Mouse (Mus musculus): ENCODE results near the gene Shroom1.

The Shroom1 gene

DNA sequence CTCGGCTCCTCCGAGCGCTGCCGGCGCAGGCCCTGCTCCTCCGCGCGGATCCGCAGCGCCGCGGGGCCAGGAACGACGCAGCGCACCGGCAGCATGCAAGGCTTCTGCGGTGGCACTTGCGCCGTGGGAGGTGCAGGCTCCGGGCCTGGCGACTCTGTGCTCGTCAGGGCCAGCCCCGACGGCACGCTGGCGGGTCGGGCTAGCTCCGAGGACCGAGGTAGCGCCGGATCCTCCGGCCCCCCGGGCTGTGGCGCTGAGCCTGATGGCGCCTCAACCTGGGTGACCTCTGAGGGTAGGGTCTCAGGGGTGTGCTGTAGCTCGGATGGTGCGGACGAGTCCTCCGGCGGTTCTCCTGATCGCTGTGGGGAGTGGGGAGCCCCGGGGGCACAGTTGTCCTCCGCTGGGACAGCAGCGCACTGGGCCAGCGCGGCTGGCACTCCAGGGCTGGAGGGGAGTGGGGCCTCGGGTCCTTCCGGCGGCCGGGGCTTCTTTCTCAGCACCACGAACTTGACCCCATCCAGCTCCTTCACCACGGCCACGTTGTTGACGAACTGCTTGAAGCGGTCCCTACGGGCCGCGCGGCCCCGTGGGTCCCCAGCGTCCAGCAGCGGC lies 22.3 kb downstream of the Shroom1 start:
- DNase-seq (ENCODE audit: extremely low read depth, low read depth): no peak

DNA sequence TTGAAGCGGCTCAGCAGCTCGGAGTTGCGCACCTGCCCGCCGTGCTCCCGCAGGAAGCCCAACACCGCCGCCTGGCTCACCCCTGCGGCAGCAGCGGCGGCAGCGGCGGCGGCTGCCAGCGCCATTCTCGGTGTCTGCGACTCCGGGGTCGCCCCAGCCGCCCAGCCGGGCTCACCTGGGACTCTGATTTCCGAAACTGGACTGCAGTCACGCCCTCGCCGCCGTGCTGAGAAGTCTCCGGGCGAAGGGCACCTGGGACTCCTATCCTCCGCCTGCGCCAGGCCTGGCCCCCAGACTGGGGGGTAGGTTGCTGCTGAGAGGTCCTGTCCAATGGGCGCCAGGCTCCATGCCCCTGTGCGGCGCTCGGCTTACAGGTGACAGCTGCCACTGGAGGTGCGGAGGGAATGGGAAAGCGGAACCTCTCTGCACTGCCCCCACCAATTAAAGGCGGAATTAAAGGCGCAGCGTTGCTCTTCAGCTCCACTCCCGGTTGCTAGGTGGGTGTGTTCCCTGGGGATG lies 22.8 kb downstream of the Shroom1 start, which contains the start of the genes Gm9945 and Sowaha:
Gene Gm9945 (plus strand): TSS at position 384 of the 519 bp plus-strand sequence.
Gene Sowaha (minus strand): TSS at position 492 of the 519 bp plus-strand sequence.
- no peak for DNase-seq (ENCODE audit: extremely low read depth, low read depth)

DNA sequence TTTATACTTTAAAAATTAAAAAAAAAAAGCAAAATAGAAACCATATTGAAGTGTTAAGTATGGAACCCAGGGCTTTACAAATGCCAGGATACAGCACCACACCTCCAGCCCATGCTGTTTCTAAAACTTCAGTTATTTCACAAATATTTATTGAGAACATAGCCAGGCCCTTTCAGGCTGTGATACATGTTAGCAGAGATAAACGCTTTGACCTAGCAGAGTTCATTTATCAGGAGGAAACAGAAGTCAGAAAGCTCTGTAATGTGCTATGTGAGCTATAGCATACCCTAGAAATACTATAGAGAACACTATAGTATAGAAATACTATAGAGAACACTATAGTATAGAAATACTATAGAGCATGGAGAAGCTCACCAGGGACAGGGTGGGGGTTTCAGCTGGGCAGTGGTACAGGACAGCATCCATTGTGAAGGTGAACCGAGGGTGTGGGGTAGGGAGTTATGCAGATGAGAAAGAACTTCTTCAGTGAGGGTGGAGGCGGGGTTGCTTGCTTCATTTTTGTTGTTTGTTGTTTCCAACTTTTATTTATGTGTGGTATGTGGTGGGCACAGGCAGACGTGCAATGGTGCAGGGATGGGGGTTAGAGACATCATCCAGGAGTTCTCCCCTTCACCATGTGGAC lies 24.2 kb downstream of the Shroom1 start:
- peak; percentile 90 for DNase-seq (ENCODE audit: extremely low read depth, low read depth)

DNA sequence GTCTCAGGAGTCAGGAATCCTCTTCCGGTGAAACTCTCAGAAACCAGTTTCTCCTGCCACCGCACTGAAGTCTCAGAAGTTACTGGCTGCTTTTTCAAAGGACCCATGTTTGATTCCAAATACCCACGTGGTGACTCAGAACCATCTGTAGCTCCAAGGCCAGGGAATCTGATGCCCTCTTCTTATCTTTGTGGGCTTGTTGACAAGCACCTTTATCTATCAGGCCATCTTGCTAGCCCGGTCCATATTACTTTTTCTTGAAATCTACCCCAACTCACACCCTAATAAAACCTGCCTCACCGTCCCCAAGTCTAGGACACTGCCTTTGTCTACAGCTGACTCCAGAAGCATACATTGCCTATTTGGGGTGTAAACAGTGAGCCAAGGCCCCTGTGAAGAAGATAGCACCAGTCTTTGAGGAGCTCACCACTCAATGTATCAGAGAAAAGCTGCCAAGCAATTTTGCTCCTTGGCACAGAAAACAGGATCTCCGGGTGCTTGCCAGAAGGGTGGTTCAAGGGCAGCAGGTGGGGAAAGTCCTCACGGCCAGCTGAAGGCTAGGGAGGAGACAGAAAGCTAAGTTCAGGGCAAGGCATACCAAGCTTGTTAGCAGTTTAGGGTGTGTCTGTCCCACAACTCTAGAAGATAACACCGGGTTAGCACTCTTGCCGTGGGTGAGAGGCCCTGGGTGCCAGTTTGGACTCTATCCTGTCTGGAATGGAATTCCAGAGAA lies 26.3 kb downstream of the Shroom1 start:
- peak; percentile 56 for DNase-seq (ENCODE audit: extremely low read depth, low read depth)

DNA sequence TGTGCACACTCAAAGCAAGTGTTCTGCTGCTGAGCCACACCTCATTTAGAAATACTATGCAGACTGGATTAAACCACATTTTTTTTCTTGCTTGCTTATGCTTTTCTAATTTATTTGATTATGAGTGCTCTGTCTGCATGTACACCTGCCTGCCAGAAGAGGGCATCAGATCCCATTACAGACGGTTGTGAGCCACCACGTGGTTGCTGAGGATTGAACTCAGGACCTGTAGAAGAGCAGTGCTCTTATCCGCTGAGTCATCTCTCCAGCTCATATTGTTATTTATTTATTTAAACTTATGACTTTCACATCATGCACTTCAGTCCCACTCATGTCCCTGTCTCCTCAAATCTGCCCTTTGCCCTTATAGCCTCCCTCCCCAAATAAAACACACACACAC lies 28.7 kb downstream of the Shroom1 start:
- no peak for DNase-seq (ENCODE audit: extremely low read depth, low read depth)

DNA sequence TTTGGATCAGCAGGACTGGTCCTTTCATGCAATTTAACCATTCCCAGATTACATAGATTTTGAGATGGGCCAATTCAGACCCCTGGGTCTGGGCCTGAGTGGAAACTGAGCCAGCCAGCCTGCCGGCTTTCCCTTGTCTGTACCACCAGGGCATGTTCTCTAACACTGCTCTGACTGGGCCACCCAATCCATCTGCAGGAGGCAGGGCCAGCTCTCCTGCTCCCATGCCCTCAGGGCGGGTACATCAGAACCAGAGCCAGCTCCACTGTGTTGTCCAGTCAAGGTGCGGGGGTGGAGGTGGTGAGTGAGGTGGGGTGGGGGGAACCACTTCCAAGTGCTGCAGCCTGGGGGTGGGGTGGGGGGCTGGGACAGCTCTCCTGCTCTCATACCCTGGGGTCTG lies 29.3 kb downstream of the Shroom1 start:
- no peak for DNase-seq (ENCODE audit: extremely low read depth, low read depth)

DNA sequence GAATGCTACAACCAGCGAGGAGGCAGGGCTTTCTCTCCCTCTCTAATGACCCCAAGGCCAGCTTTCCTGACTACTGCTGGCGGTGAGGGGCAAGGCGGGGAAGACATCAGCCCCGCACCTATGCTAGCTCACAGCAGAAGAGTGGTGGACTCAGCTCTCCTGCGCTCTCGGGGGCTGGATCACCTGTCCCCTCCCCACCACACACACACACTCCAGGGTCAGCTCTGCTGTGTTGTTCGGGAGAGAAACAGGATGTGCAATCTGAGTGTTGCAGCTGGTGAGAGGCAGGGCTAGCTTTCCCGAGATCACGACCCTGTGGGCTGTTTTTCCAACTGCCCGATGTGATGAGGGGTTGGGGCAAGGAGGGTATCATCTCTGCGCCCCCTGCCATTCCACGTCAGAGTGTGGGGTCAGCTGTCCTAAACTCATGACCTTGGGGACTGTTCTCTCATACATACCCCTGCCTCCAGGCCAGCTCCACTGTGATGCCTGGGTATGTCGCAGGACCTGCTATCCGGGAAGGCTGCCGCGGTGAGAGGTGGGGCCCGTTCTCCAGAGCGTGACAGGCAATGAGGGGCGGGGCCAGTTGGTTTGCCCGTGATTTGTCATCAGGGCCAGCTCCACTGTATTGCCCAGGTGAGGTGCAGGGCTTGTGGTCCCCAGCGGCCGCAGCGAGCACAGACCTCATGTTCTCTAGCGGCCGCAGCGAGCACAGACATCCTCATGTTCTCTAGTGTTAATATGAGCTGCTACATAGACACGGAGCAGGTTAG lies 30.0 kb downstream of the Shroom1 start:
- no peak for DNase-seq (ENCODE audit: extremely low read depth, low read depth)

DNA sequence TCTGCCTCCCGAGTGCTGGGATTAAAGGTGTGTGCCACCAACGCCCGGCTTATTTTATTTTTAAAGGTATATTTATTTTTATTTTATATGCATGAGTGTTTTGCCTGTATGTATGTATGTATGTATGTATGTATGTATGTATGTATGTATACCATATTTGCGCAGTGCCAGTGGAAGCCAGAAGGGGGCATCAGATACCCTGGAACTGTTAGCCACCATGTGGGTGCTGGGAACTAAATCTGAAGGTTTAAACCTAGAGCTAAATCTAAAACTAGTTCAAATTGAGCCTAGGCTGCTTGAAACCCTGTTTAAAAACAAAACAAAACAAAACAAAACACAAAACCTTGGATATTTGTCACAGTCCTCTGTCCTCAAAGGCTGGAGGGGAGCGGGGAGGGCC lies 32.0 kb downstream of the Shroom1 start:
- DNase-seq (ENCODE audit: extremely low read depth, low read depth): no peak

DNA sequence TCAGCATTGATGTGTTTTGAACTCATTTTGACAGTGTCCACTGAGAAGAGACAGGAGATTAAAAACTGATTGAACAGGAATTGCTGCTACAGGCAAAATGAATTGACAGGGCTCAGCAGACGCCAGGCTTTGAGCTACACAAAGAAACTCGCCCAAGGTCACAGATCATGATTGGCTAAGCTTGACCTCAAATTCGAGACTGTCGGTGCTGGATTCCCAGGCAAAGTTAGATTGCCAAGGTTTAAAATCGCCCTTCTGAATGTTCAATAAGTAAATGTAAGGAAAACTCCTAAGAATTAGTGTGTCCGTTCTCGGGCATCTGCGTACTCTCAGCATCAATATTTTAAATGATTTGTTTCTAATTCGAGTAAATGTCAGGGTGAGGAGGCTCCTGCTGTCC lies 32.4 kb downstream of the Shroom1 start:
- no peak for DNase-seq (ENCODE audit: extremely low read depth, low read depth)

DNA sequence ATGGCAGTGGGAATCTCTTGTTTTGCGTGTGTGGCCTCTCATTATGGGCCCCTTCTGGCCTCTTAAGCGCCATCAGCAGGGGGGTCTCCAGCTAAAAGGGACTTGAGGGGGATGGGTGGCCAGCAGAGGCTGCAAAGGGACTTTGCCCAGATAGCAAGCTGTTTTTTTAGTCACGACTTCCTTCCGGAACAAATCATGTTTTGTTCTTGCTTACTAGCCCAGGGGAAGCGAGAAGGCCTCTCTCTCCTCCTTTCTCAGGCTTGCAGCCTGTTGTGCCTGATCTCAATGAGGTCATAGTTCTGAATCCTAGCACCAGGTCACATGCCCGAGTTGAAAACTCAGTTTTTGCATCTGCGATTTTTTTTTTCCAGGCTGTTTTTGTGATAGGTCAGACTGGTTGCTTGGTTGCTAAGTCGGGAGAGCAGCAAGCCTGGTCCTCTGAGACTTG lies 35.0 kb downstream of the Shroom1 start:
- no peak for DNase-seq (ENCODE audit: extremely low read depth, low read depth)

DNA sequence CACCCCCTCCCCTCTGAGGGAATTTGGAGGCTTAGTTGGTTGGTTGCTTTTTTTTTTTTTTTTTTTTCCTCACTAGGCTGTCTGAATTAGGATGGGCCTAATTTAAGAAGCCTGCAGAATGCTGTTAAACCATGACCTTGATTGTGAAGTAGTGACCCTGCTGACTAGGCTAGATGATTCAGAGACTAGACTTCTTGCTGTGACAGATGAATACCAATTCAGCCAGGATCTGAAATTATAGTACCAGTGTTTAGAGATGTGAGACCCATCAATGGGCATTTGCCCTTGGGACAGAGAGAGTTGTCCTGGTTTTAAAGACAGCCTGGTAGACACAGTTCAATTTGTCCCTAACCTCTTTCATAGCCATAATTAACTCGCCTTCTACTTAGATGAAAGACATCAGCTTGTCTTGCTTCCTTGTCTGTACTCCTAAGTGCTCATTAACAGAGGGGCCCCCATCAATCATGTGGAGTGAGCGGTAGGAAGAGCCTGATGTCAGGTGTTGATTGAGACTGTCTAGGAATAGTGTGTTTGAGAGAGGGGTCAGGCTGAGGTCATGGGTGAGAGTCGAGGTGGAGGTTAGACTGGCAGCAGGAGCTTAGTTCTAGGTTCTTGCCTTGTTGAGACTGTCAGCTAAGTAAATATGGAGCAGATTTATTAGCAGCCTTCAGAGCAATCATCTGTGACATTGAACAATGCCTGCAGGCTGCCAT lies 36.4 kb downstream of the Shroom1 start:
- no peak for DNase-seq (ENCODE audit: extremely low read depth, low read depth)

DNA sequence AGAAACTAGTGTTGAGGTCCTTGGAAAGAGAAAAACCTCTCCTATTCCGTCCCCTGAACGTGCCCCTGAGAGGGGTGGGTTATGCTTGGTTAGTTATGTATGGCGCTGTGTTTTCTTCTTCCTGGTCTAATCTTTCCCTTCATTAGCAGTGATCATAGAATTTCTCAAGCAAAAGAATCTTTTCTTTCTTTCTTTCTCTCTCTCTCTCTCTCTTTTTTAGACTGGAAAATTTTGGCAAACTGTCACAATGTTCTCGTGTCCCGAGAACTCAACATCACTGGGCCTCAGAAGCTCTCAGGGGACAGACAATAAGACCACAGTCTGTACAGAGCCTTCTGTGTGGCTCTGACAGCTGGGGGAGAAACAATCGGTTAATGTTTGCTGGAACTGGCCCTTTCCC lies 38.4 kb downstream of the Shroom1 start:
- DNase-seq (ENCODE audit: extremely low read depth, low read depth): no peak

DNA sequence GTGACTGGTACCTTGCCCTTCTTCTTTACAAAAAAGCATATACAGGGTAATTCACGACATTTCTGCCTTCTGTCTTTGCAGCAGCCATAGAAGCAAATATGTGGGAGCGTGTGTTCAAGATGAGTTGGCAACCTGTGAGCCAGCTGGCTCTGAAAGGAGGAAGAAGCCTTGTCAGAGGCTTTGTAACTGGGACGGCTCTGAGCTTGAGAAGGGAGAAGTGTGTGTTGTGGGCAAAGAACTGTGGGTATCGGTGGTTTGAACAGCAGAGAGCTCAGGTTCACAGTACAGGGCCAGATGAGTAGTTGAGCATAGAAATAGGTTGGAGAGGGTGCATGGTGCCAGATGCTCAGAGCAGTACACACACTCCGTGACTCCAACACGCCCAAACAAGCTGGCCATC lies 39.9 kb downstream of the Shroom1 start:
- no peak for DNase-seq (ENCODE audit: extremely low read depth, low read depth)

DNA sequence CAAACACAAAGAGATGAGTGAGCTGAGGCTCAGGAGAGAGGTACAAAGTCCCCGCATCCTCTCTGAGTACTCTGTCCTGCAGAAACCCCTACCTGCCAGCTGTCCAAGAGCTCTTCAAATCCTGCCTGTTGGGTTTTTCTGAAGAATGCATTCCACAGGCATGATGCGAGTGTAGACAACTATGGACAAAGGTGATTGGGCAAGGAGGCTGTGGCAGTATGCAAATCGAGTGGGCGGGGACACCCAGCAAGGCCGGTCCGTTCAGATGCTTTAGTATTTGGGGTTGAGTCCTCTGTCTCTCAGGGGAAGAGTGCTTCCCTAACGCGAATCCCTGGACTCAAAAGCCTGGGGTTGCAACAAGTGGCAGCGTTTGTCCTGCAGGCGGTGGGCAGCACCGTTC lies 43.6 kb downstream of the Shroom1 start:
- no peak for DNase-seq (ENCODE audit: extremely low read depth, low read depth)

DNA sequence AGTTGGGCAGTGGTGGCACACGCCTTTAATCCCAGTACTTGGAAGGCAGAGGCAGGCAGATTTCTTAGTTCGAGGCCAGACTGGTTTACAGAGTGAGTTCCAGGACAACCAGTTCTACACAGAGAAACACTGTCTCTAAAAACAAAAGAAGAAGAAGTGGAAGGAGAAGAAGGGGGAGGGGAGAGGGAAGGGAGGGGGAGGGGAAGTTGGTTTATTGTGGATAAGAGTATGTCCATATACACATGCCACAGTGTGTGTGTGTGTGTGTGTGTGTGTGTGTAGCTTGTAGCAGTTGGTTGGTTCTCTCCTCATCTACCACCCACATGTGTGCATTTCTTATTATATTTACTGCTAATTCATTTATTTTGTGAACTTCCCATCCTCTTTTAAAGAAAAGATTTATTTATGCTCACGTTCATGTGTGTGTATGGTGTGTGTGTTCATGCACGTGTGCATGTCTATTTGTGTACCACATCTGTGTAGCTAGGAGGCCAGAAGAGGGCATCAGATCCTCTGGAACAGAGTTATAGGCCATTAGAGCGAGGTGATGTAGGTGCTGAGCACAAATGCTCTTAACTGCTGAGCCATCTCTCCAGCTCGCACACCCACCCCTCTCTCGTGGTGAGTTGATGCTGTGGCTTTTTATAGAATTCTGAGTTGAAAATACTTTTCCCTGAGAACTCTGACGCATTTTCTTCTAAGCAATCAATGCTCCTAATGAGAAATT lies 45.2 kb downstream of the Shroom1 start:
- DNase-seq (ENCODE audit: extremely low read depth, low read depth): no peak

DNA sequence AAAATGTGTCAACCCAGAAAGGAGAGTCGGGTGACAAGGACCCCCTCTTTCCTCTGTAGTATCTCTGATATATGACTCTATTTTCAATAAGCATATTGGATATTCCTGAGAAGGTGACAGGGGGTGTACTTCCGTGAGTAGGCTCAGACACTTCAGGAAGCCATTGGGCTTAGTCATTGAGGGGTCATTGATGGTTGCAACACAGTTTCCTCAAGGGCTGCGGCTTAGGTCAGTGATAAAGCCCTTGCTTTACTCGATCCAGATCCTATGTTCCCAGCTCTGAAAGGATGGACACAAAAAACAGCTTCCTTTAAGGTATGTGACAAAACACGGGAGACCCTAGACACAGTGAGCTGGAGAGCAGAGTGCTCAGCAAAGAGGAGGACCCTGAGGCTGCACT lies 46.7 kb downstream of the Shroom1 start:
- no peak for DNase-seq (ENCODE audit: extremely low read depth, low read depth)

DNA sequence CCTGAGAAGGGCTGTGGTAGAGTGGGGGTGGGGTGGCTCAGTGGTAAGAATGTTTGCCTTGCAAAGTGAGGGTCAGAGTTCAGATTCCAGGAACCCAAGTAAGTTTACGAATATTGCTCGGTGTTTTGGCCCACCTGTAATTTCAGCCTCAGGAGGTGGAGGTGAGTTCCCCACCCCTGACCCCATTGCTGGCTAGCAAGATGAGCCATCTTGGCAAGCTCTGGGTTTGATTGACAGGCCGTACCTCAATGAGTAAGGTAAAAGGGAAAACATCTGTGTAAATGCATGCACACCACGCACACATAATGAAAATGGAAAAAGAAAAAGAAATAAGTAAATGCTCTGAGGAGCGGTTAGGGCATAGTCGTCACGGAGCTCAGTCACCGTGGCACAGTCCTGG lies 47.4 kb downstream of the Shroom1 start:
- no peak for DNase-seq (ENCODE audit: extremely low read depth, low read depth)

DNA sequence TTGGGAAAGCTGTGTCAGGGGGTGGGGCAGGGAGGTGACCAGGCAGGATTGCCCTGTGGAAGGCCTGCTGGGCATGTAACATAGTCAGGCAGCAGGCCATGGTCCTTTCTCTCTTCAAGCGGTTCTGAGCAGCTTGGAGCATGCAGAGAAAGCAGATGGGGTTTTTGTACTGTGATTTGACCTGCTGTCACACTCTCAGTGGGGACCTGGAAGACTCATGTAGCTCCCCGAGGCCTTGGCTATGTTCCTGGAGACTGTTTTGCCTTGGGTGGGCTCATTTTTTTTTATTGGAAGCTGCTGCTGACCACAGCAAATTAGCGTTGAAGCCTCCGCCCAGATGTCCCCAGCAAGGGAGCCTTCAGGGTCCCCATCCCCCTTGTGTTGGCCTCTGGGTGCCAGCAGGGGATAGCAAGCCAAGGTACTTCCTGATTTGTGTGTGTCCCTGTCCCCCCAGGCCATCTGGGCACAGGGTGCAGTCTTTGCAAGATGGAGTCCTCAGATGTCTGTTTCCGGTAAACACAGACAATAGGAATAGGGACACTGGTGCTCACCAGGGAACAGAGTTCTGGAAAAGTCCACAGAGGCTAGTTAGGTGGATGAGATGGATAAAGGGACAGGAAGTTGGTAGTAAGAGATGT lies 48.1 kb downstream of the Shroom1 start:
- no peak for DNase-seq (ENCODE audit: extremely low read depth, low read depth)

DNA sequence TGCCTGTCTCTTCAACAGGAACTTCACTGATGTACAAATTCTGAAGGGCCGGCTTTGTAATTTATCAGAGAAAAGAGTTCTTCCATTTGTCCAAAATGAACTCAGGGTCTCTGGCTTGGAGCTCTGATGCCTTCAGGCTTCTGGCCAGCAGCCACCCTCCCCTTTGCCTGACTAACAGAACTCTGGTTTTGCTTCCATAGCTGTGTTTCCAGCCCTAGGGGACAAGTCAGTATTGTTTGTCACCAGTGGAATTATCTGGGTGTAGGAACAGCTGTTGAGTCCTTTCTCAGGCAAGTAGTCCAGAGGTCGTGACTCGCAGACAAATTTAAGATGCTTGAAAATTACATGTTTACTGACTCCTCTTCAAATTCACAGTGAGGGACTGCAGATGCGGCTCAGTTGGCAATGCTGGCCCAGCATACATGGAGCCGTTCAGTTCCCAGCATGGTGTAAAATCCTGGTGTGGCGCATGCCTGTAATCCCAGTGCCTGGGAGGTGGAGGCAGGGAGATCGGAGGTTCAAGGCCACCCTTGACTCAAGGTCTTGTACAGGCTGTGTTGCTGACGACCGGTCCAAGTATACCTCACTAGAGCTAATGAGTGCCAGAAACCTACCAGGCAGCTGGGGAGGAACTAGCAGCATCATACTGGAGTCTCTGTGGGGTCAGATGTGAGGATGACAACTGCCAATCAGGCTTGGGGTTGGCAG lies 50.2 kb downstream of the Shroom1 start:
- no peak for DNase-seq (ENCODE audit: extremely low read depth, low read depth)

Data from MEL-GATA-1-ER (cell line).